Mouse (Mus musculus) embryonic stem cell, embryonic (primary cell): ENCODE data around the gene Cldn34b3.
"Not testable (repeated sequence)": the region's sequence is repeated elsewhere in the genome, so short reads cannot be mapped to it uniquely, and the experiment has no call there.

Experiments
- CTCF ChIA-PET, 4 experiments: fragments of 300-600 bp in 2 of 4; fragments of 350-600 bp in 2 of 4; sonication (Branson Sonifier 250); formaldehyde crosslinking; loops; one replicate each; lab custom pipeline; 2022; ENCODE audit warnings: inconsistent platforms in 2 of 4; lab: Charles Lee
- POLR2A ChIA-PET, 4 experiments: fragments of 300-600 bp in 2 of 4; fragments of 350-600 bp in 2 of 4; sonication (Branson Sonifier 250); formaldehyde crosslinking; loops; one replicate each; lab custom pipeline; 2022; ENCODE audit warnings: antibody characterized with exemption in 4 of 4, inconsistent platforms in 1 of 4; lab: Charles Lee

The Cldn34b3 gene

DNA sequence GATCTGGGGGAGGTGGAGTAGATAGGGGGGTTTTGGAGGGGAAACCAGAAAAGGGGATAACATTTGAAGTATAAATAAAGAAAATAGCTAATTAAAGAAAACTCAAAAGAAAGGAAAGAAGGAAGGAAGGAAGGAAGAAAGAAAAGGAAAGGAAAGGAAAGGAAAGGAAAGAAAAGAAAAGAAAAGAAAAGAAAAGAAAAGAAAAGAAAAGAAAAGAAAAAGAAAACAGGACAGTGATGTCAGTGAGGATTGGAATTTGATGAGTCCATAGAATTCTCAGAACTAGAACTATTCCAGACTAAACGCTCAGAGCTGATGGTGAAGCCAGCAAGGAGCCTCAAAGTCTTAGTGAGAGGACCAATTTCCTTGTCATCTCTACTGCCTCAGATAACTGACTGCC is at the start of gene Cldn34b3:
Cldn34b3 (plus strand) TSS at position 301 of the 400 bp plus-strand sequence.
- CTCF ChIA-PET: not testable (repeated sequence)
- POLR2A ChIA-PET: interaction anchor here in 1 of 4 experiments (0.7 kb wide), 1 partner anchor 23 kb away, joined by 3 read pairs; no protein-coding TSS in a partner anchor
